Mouse (Mus musculus) central nervous system, embryonic 11.5 days (tissue): ENCODE results near the gene Sema7a. TPM values are rescaled to one million over a fixed set of nuclear protein-coding genes. Genes with fewer than 3 reads are reported as not detected.

ENCODE experiments used
- polyA plus RNA-seq: library from polyadenylated mRNA; depleted of rRNA; stranded (reverse); fragments of >200 nt; gene quantifications from 2 replicates; pipeline ENCODE4 v1.2.3, GENCODE M21; 2012; rRNA removed

The Sema7a gene
- 7.3 and 8.1 TPM in 2 replicates for polyA plus RNA-seq

DNA sequence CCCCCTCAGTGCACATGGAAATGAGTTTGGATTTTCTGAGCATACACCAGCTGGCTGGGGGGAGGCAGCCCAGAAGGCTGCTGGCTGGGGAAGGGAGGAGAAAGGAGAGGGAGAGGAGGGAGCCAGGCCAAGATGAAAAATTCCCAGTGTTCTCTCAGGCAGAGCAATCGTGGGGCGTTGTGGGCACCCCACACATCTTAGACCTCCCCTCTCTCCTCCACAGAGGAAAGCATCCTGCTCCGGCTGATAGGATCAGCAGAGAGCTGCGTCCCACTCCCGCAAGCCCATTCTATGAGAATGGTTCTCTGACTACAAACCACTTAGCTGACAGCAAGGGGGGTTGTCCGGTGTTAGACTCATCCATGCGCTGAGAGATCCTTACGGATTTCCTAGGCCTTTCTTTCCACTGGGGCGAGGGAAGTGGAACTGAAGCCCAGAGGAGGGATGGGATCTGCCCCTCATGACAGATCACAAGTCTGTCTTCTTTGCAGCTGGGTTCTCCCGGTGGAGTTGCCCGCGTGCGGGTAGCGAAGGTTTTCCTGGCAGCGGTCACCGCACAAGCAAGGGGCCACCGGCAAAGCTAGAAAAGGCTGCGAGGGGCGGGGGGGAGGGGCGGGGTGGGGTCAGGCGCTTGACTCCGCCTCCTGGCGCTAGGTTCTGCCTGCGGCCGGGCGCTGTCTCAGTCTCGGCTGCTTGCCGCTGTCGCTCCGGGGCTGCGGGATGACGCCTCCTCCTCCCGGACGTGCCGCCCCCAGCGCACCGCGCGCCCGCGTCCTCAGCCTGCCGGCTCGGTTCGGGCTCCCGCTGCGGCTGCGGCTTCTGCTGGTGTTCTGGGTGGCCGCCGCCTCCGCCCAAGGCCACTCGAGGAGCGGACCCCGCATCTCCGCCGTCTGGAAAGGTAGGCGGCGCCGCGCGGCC, at the start of gene Sema7a:
Gene Sema7a, plus strand, starts transcription at position 682 of the 918 bp plus-strand sequence.

DNA sequence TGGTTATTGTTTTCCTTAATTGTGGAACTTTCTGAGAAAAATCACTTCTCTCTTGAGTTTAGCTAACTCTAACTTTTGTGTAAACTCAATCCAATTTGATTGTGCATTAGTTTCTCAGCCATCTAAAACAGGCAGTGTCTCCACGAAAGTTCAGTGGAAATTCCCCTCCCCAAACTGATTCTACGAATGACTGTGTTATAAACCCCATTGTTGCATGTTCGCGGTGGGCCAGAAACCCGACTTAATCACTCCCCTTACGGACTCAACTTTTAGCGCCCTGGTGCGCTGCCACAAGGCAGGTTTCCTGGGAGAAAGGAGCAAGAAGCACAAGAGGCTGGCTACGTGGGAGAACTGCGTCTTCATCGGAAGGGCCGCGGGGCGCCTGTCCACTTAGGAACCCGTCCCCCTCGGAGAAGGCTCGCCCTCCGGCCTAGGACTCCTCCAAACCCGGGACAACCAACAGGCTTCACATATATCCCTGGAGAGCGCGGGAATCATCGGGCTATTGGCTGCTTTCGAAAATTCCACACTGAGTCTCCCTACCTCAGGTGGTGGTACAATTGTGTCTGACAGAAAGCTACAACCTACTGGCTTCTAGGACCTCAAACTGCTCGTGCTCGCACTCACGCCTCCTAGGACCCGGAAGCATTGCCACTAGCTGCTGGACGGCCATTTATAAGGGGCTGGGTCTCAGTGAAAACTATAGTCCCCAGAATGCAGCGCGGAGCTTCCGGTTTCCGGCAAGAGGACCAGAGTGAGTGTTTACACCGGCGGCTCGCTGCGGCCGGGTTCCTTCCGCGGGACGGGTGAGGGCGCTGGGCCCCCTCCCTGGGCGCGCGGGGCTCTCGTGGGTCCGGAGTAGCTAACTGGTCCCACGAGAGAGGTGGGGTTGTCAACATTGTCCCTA, 29.4 kb upstream of the Sema7a start, which contains the start of gene Ubl7:
Gene Ubl7, plus strand, starts transcription at position 726 of the 907 bp plus-strand sequence.

DNA sequence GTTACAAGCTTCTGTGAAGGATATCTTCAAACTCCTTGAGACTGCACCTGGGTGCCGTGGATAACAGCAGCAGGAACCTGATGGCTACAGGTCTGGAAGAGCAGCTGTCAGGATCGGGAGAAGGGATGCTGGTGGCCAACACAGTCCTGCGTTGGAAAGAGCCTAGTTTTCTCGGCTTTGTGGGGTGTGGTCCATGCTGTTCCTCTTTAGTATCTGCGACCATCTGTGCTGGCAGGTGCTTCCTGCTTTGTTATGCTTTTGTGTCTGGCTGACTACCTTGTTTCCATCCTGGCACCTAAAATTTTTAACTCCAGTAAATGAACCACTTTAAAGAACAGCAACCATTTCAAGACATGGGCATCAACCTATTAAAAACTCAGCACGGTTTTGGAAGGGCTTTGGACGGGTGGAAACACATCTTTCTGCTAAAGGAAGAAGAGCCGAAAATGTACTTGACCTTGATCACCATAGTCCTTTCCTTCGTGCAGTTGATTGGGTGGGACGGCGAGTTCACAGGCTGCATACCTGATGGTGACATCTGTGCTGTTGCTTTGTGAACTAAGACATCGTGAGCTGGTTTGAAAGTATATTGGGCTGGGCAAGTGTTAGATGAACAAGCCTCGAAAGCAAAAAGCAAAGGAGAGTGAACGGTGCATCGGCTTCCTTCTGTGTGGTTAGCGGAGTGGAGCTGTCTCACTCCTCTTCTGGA, 66.0 kb downstream of the Sema7a start, which contains the start of gene Cyp11a1:
Gene Cyp11a1, plus strand, starts transcription at position 659 of the 709 bp plus-strand sequence.

Other genes with a start within 250 kb of the Sema7a start
- gene Edc3, start 231.6 kb upstream of the Sema7a start, polyA plus RNA-seq, result 14.4 and 21.7 TPM in 2 replicates
- gene Clk3, start 174.3 kb upstream of the Sema7a start, polyA plus RNA-seq, result 128 and 137 TPM in 2 replicates
- 19.2 and 22.9 TPM in 2 replicates for gene Arid3b, start 103.3 kb upstream of the Sema7a start, polyA plus RNA-seq
- 58.9 and 69.7 TPM in 2 replicates for gene Ubl7, start 29.1 kb upstream of the Sema7a start, polyA plus RNA-seq
- 0.07 and 0.19 TPM in 2 replicates for gene Cyp11a1, start 66.3 kb downstream of the Sema7a start, polyA plus RNA-seq
- 8.5 and 31.3 TPM in 2 replicates for gene Stra6, start 123.7 kb downstream of the Sema7a start, polyA plus RNA-seq
- gene Ccdc33, start 178.7 kb downstream of the Sema7a start, polyA plus RNA-seq, result 0.46 and 0.95 TPM in 2 replicates